ENCODE assay signal across 12 mouse cellular contexts in the genomic region with DNA sequence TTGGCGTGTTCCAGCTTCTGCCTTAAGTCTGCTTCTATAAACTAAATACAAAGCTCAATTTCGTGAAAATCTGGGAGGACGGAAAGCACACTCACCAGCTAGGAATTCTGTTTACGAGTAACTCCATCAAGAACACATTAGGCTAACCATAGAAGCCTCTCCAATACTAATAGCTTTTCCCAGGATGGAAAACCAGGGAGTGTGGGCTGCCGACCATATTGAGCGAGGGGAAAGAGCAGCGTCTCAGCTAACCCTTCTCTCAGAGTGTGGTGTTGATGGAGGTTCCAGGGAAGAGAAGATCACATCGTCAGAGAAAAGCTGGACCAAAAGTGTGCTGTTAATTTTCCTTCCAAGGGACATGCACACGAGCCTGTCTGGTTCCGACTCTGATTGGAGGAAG.
DNase-seq lines count a peak whose midpoint lies in the region; ATAC-seq and TF ChIP-seq lines count a peak whose summit lies in the region.
"Had no signal": no experiment of that assay in that cellular context is flagged by ENCODE, and none has a peak within 500 bp of the region (broad histone marks: within the 10 kb centered on the region; RNA-seq: fewer than 3 reads in every experiment).

No protein-coding gene starts in this region.

- peak; percentile 19; the same call in 1 of the 2 replicates for ATAC-seq in lung, embryonic 14.5 days (ENCODE audit: insufficient read depth)
- no peak for ATAC-seq in embryonic facial prominence, embryonic 14.5 days (ENCODE audit: low read depth)
- no peak for ATAC-seq in hindbrain, postnatal 0 days
- ATAC-seq: inflammation-experienced regulatory T-cells, adult 6 months had no signal

- H3K4me3 ChIP-seq in lung, embryonic 14.5 days (ENCODE audit: low read depth, low read length), result no peak overlapping the region
- H3K4me3 ChIP-seq in lung, adult 2 months (replicated peaks; ENCODE audit: extremely low read depth, low read depth, low read length), result no peak overlapping the region
- H3K4me3 ChIP-seq in embryonic facial prominence, embryonic 14.5 days (ENCODE audit: low read depth, low read length), result peak overlapping the region; percentile 11
- no peak overlapping the region for H3K4me3 ChIP-seq in hindbrain, postnatal 0 days (ENCODE audit: low read length)
- no peak overlapping the region for H3K4me3 ChIP-seq in olfactory bulb, adult 2 months (ENCODE audit: insufficient read depth, low read depth, low read length)
- no peak overlapping the region for H3K4me3 ChIP-seq in left cerebral cortex, adult 2 months
- H3K4me3 ChIP-seq: forebrain, embryonic 12.5 days; heart, embryonic 13.5 days had no signal

- intact Hi-C loops in left cerebral cortex, adult 2 months (cut with DNase I), result no loop called here

- no peaks in the 10 kb centered on the region for H3K9me3 ChIP-seq in lung, embryonic 14.5 days (ENCODE audit: low read depth, low read length)
- no peaks in the 10 kb centered on the region for H3K9me3 ChIP-seq in embryonic facial prominence, embryonic 14.5 days (ENCODE audit: control insufficient read depth, low read length)
- no peaks in the 10 kb centered on the region for H3K9me3 ChIP-seq in hindbrain, postnatal 0 days (ENCODE audit: low read length)
- H3K9me3 ChIP-seq: forebrain, embryonic 12.5 days; heart, embryonic 13.5 days had no signal

- WGBS in lung, embryonic 14.5 days, result 35% methylated on average over 10 of the region's 10 CpGs
- 55% methylated on average over 10 of the region's 10 CpGs for whole genome bisulfite sequencing in lung, adult 2 months
- 22% methylated on average over 10 of the region's 10 CpGs for WGBS in embryonic facial prominence, embryonic 14.5 days
- 37% methylated on average over 10 of the region's 10 CpGs for WGBS in hindbrain, postnatal 0 days
- WGBS in olfactory bulb, adult 2 months, result 35% methylated on average over 10 of the region's 10 CpGs

- H3K27ac ChIP-seq in lung, embryonic 14.5 days (ENCODE audit: low read depth), result peak overlapping the region; percentile 85
- H3K27ac ChIP-seq in embryonic facial prominence, embryonic 14.5 days (replicated peaks; ENCODE audit: low read depth, low read length), result peak overlapping the region; percentile 86
- peak overlapping the region; percentile 54; the same call in 1 of the 2 replicates for H3K27ac ChIP-seq in hindbrain, postnatal 0 days
- H3K27ac ChIP-seq in olfactory bulb, adult 2 months (ENCODE audit: insufficient read depth, low read depth, low read length), result 0 out of 2 replicates have a peak overlapping the region, but pooled peaks have one; percentile 1
- H3K27ac ChIP-seq in left cerebral cortex, adult 2 months, result no peak overlapping the region
- H3K27ac ChIP-seq: forebrain, embryonic 12.5 days; heart, embryonic 13.5 days had no signal

- no peaks in the 10 kb centered on the region for H3K36me3 ChIP-seq in lung, embryonic 14.5 days (ENCODE audit: insufficient read depth)
- no peaks in the 10 kb centered on the region for H3K36me3 ChIP-seq in embryonic facial prominence, embryonic 14.5 days (ENCODE audit: control insufficient read depth, insufficient read depth, low read length)
- no peaks in the 10 kb centered on the region for H3K36me3 ChIP-seq in hindbrain, postnatal 0 days (ENCODE audit: insufficient read depth, low read length)
- H3K36me3 ChIP-seq: forebrain, embryonic 12.5 days; heart, embryonic 13.5 days had no signal

- TF ChIP-seq CTCF in lung, embryonic 14.5 days (IDR thresholded peaks at IDR 0.05; ENCODE audit: low read depth), result no peak
- TF ChIP-seq CTCF in lung, adult 2 months (IDR thresholded peaks at IDR 0.05; ENCODE audit: insufficient read depth, low read length), result no peak
- no peak for TF ChIP-seq CTCF in hindbrain, postnatal 0 days (IDR thresholded peaks at IDR 0.05; ENCODE audit: low read depth)
- no peak for TF ChIP-seq CTCF in olfactory bulb, adult 2 months (IDR thresholded peaks at IDR 0.05; ENCODE audit: insufficient read depth, low read depth, low read length)
- TF ChIP-seq CTCF in left cerebral cortex, adult 2 months (IDR thresholded peaks at IDR 0.05), result no peak

- H3K27me3 ChIP-seq in lung, embryonic 14.5 days (ENCODE audit: insufficient read depth, low read length), result no peaks in the 10 kb centered on the region
- no peaks in the 10 kb centered on the region for H3K27me3 ChIP-seq in embryonic facial prominence, embryonic 14.5 days (replicated peaks; ENCODE audit: control insufficient read depth, insufficient read depth, low read length)
- no peaks in the 10 kb centered on the region for H3K27me3 ChIP-seq in hindbrain, postnatal 0 days (ENCODE audit: insufficient read depth, low read length)
- H3K27me3 ChIP-seq: forebrain, embryonic 12.5 days; heart, embryonic 13.5 days had no signal

- no peak overlapping the region for H3K9ac ChIP-seq in lung, embryonic 14.5 days
- H3K9ac ChIP-seq in embryonic facial prominence, embryonic 14.5 days (ENCODE audit: low read depth, low read length), result peak overlapping the region; percentile 19; the same call in 1 of the 2 replicates
- H3K9ac ChIP-seq in hindbrain, postnatal 0 days (replicated peaks; ENCODE audit: low read length), result no peak overlapping the region
- H3K9ac ChIP-seq: forebrain, embryonic 12.5 days; heart, embryonic 13.5 days had no signal

- no peaks in the 10 kb centered on the region for H3K4me1 ChIP-seq in lung, embryonic 14.5 days (ENCODE audit: insufficient read depth)
- H3K4me1 ChIP-seq in lung, adult 2 months (ENCODE audit: control insufficient read depth, insufficient read depth, low read length), result no peaks in the 10 kb centered on the region
- peaks cover 22% of the 10 kb centered on the region for H3K4me1 ChIP-seq in embryonic facial prominence, embryonic 14.5 days (ENCODE audit: control insufficient read depth, insufficient read depth, low read length)
- H3K4me1 ChIP-seq in hindbrain, postnatal 0 days (ENCODE audit: insufficient read depth, low read length), result no peaks in the 10 kb centered on the region
- H3K4me1 ChIP-seq in olfactory bulb, adult 2 months (ENCODE audit: control insufficient read depth, insufficient read depth, low read length), result peaks cover 7% of the 10 kb centered on the region

- TF ChIP-seq POLR2A in lung, adult 2 months (IDR thresholded peaks at IDR 0.05; ENCODE audit: borderline replicate concordance, extremely low read depth, low read depth, low read length), result no peak
- TF ChIP-seq POLR2A in olfactory bulb, adult 2 months (IDR thresholded peaks at IDR 0.05; ENCODE audit: insufficient read depth, low read depth, low read length), result no peak

- DNase-seq in lung, embryonic 14.5 days, result peak; percentile 50
- DNase-seq in lung, adult 2 months, result no peak
- peak; percentile 39 for DNase-seq in embryonic facial prominence, embryonic 14.5 days (ENCODE audit: low spot score)
- DNase-seq in hindbrain, postnatal 0 days (ENCODE audit: low spot score), result no peak
- no peak for DNase-seq in urinary bladder, postnatal 10 days (ENCODE audit: low spot score)
- no peak for DNase-seq in left cerebral cortex, adult 2 months (ENCODE audit: extremely low spot score in 1 of 2, low spot score in 2 of 2)
- DNase-seq: adrenal gland, postnatal 10 days; lung, adult 18-20 months had no signal

- peak overlapping the region; percentile 25; the same call in 1 of the 2 replicates for H3K4me2 ChIP-seq in lung, embryonic 14.5 days
- H3K4me2 ChIP-seq in embryonic facial prominence, embryonic 14.5 days (ENCODE audit: low read depth, low read length), result peak overlapping the region; percentile 43
- H3K4me2 ChIP-seq in hindbrain, postnatal 0 days (ENCODE audit: low read depth, low read length), result 0 out of 2 replicates have a peak overlapping the region, but pooled peaks have one; percentile 21
- H3K4me2 ChIP-seq: forebrain, embryonic 12.5 days; heart, embryonic 13.5 days had no signal

Comparison
In these comparisons a context has a peak if more than half of its experiments do, and no peak if none do; other contexts are left out.
1. DNase-seq: peak in lung, embryonic 14.5 days (single experiment) and embryonic facial prominence, embryonic 14.5 days (single experiment); none in lung, adult 2 months (single experiment), hindbrain, postnatal 0 days (single experiment), urinary bladder, postnatal 10 days (single experiment) and left cerebral cortex, adult 2 months (0 of 2).
2. Peak in every context shown above with its lines, with median percentiles within 50 percentile points of each other: H3K4me2 ChIP-seq.